Mouse (Mus musculus): ENCODE results near the gene Acox3.

- TF ChIP-seq CTCF (IDR thresholded peaks at IDR 0.05; ENCODE audit: extremely low read depth, insufficient read depth, low read length) (no peak), POLR2A (IDR thresholded peaks at IDR 0.05; ENCODE audit: extremely low read depth, insufficient read depth, low read length) (no peak)
Observed at GRCm38 (mm10) chr5:35628685-35629084, 45.8 kb downstream of the Acox3 start.
